Mouse (Mus musculus) bone marrow, adult 2 months (tissue): ENCODE data around the gene Cds1.

Source experiments
- CTCF ChIP-seq: fragments of 200-500 bp; IDR thresholded peaks from 2 replicates; pipeline ENCODE4 v1.5.1; 2011; ENCODE audit warnings: low read length, control low read depth; ENCODE audit not compliant: control insufficient read depth, insufficient read depth
- POLR2A ChIP-seq: fragments of 200-500 bp; IDR thresholded peaks from 2 replicates; pipeline ENCODE4 v1.6.1; 2011; ENCODE audit warnings: low read depth, mild to moderate bottlenecking, control low read depth, low read length, borderline replicate concordance; ENCODE audit not compliant: control insufficient read depth

GRCm38 (mm10) chr5:101784787-101785186 is 19.9 kb downstream of the Cds1 start:
- TF ChIP-seq CTCF (no peak), POLR2A (no peak)
